Mouse (Mus musculus) neural tube, embryonic 11.5 days (tissue): Measurements from ENCODE around the gene Tmem222. TPM values are rescaled to one million over a fixed set of nuclear protein-coding genes. Genes with fewer than 3 reads are reported as not detected.
A peak's percentile ranks its signal among the peaks of the same experiment; 100 is the strongest.

ENCODE experiments used
- ATAC-seq: fragments of 200-750 bp; cut with Nextera tagmentation; 2 replicates; pipeline ENCODE4 v1.8.0; 2017; ENCODE audit warnings: moderate number of reproducible peaks, mild to moderate bottlenecking, moderate TSS enrichment, moderate library complexity; ENCODE audit not compliant: insufficient read depth, low FRiP score, low TSS enrichment
- DNase-seq: peaks from one replicate; pipeline ENCODE4 v3.0.0-alpha.2; 2015; ENCODE audit warnings: low spot score
- H3K27ac ChIP-seq: fragments of 300-500 bp; sonication (generic); 2 replicates; pipeline ENCODE4 v1.5.1; 2014; ENCODE audit warnings: low read depth, mild to moderate bottlenecking, low read length
- H3K27me3 ChIP-seq: fragments of 300-500 bp; sonication (generic); 2 replicates; pipeline ENCODE4 v1.6.1; 2014; ENCODE audit warnings: mild to moderate bottlenecking, low read length, mixed read lengths; ENCODE audit not compliant: control insufficient read depth, insufficient read depth
- H3K36me3 ChIP-seq: fragments of 300-500 bp; sonication (generic); 2 replicates; pipeline ENCODE4 v1.6.1; 2014; ENCODE audit warnings: mild to moderate bottlenecking, low read length, moderate library complexity, mixed read lengths; ENCODE audit not compliant: control insufficient read depth, insufficient read depth
- H3K4me1 ChIP-seq: fragments of 300-500 bp; sonication (generic); 2 replicates; pipeline ENCODE4 v1.6.1; 2014; ENCODE audit warnings: low read length, mixed read lengths; ENCODE audit not compliant: control insufficient read depth, insufficient read depth
- H3K4me2 ChIP-seq: fragments of 300-500 bp; sonication (generic); 2 replicates; pipeline ENCODE4 v1.6.1; 2014; ENCODE audit warnings: low read depth, mild to moderate bottlenecking, moderate library complexity
- H3K4me3 ChIP-seq: fragments of 300-500 bp; sonication (generic); 2 replicates; pipeline ENCODE4 v1.5.1; 2014; ENCODE audit warnings: low read depth, low read length
- H3K9ac ChIP-seq: fragments of 300-500 bp; sonication (generic); 2 replicates; pipeline ENCODE4 v1.6.1; 2014; ENCODE audit warnings: mild to moderate bottlenecking, low read length
- H3K9me3 ChIP-seq: fragments of 300-500 bp; sonication (generic); 2 replicates; pipeline ENCODE4 v1.6.1; 2016; ENCODE audit warnings: low read length; ENCODE audit not compliant: control insufficient read depth
- WGBS: fragments of 180-500 bp; shearing (Covaris S2); extraction: QIAGEN DNeasy Blood & Tissue Kit; methylation state at CpG from one replicate; pipeline ENCODE4 v1.1.7; 2014; 5-methylcytosine and 5-hydroxymethylcytosine counted together
- polyA plus RNA-seq: library from polyadenylated mRNA; unstranded; fragments of >200 nt; fragmentation: Nextera tagmentation; extraction: Ambion mirVana; gene quantifications from 2 replicates; pipeline ENCODE4 v1.2.1, GENCODE M21; 2014

Gene Tmem222
- polyA plus RNA-seq, 1 experiment from 2014 or later = 91.0 TPM

GRCm38 (mm10) chr4:133240934-133241908, 36.4 kb downstream of the Tmem222 start:
- Histone ChIP-seq H3K27me3 (peaks cover 17% of the 10 kb centered on the region), H3K9ac (peak overlapping the region; percentile 60), H3K4me1 (peaks cover 6% of the 10 kb centered on the region; the same call in 1 of the 2 replicates), H3K9me3 (no peaks in the 10 kb centered on the region), H3K4me3 (peak overlapping the region; percentile 49), H3K36me3 (no peaks in the 10 kb centered on the region), H3K27ac (peak overlapping the region; percentile 56; the same call in 1 of the 2 replicates), H3K4me2 (peak overlapping the region; percentile 91)
- ATAC-seq = peak; percentile 93
- peak; percentile 92 for DNase-seq
- under 1% methylated on average over 78 of the region's 78 CpGs for WGBS

- H3K27me3 ChIP-seq = peaks cover 17% of the 10 kb centered on the region
- peak within 1 kb of the TSS; percentile 49 for H3K4me3 ChIP-seq
- peak within 1 kb of the TSS; percentile 60 for H3K9ac ChIP-seq
- H3K4me1 ChIP-seq = peaks cover 6% of the 10 kb centered on the region; the same call in 1 of the 2 replicates
- H3K36me3 ChIP-seq = no peaks in the 10 kb centered on the region
- WGBS = 4% methylated on average over 16 of the region's 16 CpGs
- DNase-seq = no peak
- ATAC-seq = 0 out of 2 replicates have a peak, but pooled peaks have one; percentile 20
- no peaks in the 10 kb centered on the region for H3K9me3 ChIP-seq
- H3K4me2 ChIP-seq = peak within 1 kb of the TSS; percentile 91
- H3K27ac ChIP-seq = peak within 1 kb of the TSS; percentile 56; the same call in 1 of the 2 replicates
Measured at GRCm38 (mm10) chr4:133240490-133240921, 37.1 kb downstream of the Tmem222 start, which contains the start of gene Map3k6. TSS of gene Map3k6 (plus strand) at chr4:133240818.

- Histone ChIP-seq H3K27ac (no peak overlapping the region), H3K9ac (no peak overlapping the region), H3K36me3 (no peaks in the 10 kb centered on the region), H3K4me2 (no peak overlapping the region), H3K9me3 (no peaks in the 10 kb centered on the region), H3K4me3 (no peak overlapping the region), H3K4me1 (peaks cover 6% of the 10 kb centered on the region; the same call in 1 of the 2 replicates), H3K27me3 (peaks cover 13% of the 10 kb centered on the region)
- ATAC-seq = no peak
- WGBS = 86% methylated on average over 4 of the region's 4 CpGs
- DNase-seq = no peak
Measured at GRCm38 (mm10) chr4:133237911-133238310, 39.7 kb downstream of the Tmem222 start.

- Histone ChIP-seq H3K9ac (no peak overlapping the region), H3K4me3 (no peak overlapping the region), H3K36me3 (no peaks in the 10 kb centered on the region), H3K27ac (no peak overlapping the region), H3K4me2 (no peak overlapping the region), H3K4me1 (peaks cover under 1% of the 10 kb centered on the region; the same call in 1 of the 2 replicates), H3K27me3 (peaks cover 4% of the 10 kb centered on the region; the same call in 1 of the 2 replicates), H3K9me3 (no peaks in the 10 kb centered on the region)
- DNase-seq (no peak), ATAC-seq (no peak)
- 86% methylated on average over 5 of the region's 5 CpGs for WGBS
Measured at GRCm38 (mm10) chr4:133235415-133235814, 42.2 kb downstream of the Tmem222 start.

- Histone ChIP-seq H3K4me2 (no peak overlapping the region), H3K36me3 (no peaks in the 10 kb centered on the region), H3K9ac (no peak overlapping the region), H3K27me3 (no peaks in the 10 kb centered on the region), H3K27ac (no peak overlapping the region), H3K4me3 (no peak overlapping the region), H3K4me1 (no peaks in the 10 kb centered on the region), H3K9me3 (no peaks in the 10 kb centered on the region)
- 55% methylated on average over 5 of the region's 5 CpGs for WGBS
- no peak for DNase-seq
- ATAC-seq = no peak
Measured at GRCm38 (mm10) chr4:133234771-133235170, 42.8 kb downstream of the Tmem222 start.

GRCm38 (mm10) chr4:133233285-133233976, 44.2 kb downstream of the Tmem222 start:
- H3K4me2 ChIP-seq = no peak overlapping the region
- no peak overlapping the region for H3K27ac ChIP-seq
- H3K27me3 ChIP-seq = no peaks in the 10 kb centered on the region
- no peak overlapping the region for H3K4me3 ChIP-seq
- 39% methylated on average over 10 of the region's 10 CpGs for WGBS
- H3K9ac ChIP-seq = no peak overlapping the region
- H3K36me3 ChIP-seq = no peaks in the 10 kb centered on the region
- H3K9me3 ChIP-seq = no peaks in the 10 kb centered on the region
- H3K4me1 ChIP-seq = no peaks in the 10 kb centered on the region
- ATAC-seq (no peak), DNase-seq (no peak)

GRCm38 (mm10) chr4:133229582-133229981, 48.0 kb downstream of the Tmem222 start:
- DNase-seq = no peak
- ATAC-seq = no peak
- WGBS = 70% methylated on average over 8 of the region's 8 CpGs

GRCm38 (mm10) chr4:133227636-133228035, 50.0 kb downstream of the Tmem222 start:
- no peak overlapping the region for H3K9ac ChIP-seq

More at GRCm38 (mm10) chr4:133229582-133229981, 48.0 kb downstream of the Tmem222 start:
- H3K9ac ChIP-seq = no peak overlapping the region
- H3K4me1 ChIP-seq = no peaks in the 10 kb centered on the region
- H3K36me3 ChIP-seq = no peaks in the 10 kb centered on the region
- no peak overlapping the region for H3K27ac ChIP-seq
- no peak overlapping the region for H3K4me2 ChIP-seq
- no peaks in the 10 kb centered on the region for H3K27me3 ChIP-seq
- no peaks in the 10 kb centered on the region for H3K9me3 ChIP-seq
- H3K4me3 ChIP-seq = no peak overlapping the region

More at GRCm38 (mm10) chr4:133227636-133228035, 50.0 kb downstream of the Tmem222 start:
- Histone ChIP-seq H3K27ac (no peak overlapping the region), H3K4me3 (no peak overlapping the region), H3K4me1 (no peaks in the 10 kb centered on the region), H3K36me3 (no peaks in the 10 kb centered on the region), H3K9me3 (no peaks in the 10 kb centered on the region), H3K4me2 (no peak overlapping the region), H3K27me3 (0 out of 2 replicates have a peak, but pooled peaks cover 2% of the 10 kb centered on the region)
- DNase-seq = peak; percentile 46
- WGBS = 57% methylated on average over 8 of the region's 8 CpGs
- ATAC-seq = no peak
